In the genomic region with DNA sequence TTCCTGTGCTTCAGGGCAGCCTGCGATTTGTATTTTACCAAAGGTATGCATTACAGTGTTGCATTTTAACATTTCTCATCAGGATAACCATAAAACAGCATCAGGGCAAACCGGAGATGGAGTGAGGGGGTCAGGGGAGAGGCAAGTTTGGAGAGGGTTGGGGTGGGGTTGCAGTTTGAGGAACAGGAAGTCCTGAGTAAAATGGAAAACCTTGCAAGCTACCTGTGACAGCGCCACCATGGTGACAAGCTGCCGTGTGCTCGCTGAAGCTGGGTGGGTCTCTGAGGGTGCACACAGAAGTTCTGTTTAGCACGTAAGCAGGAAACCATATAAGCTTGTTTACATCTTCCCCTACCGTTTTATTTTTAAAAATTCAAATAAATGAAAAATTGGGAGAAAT, we compare ENCODE assay signal across 14 mouse cellular contexts. TPM values are rescaled to one million over a fixed set of nuclear protein-coding genes. Genes with fewer than 3 reads are reported as not detected.
A peak's percentile ranks its signal among the peaks of the same experiment; 100 is the strongest.
DNase-seq lines count a peak whose midpoint lies in the region; ATAC-seq lines count a peak whose summit lies in the region.
"Had no signal": no experiment of that assay in that cellular context is flagged by ENCODE, and none has a peak within 500 bp of the region (broad histone marks: within the 10 kb centered on the region; RNA-seq: fewer than 3 reads in every experiment).

No protein-coding gene starts in this region.

- DNase-seq in lung, postnatal 25 days (ENCODE audit: low spot score): peak; percentile 15
- no peak for DNase-seq in lung, postnatal 10 days
- peak; percentile 70 for DNase-seq in T-cell, adult 2 months (ENCODE audit: low spot score)
- peak; percentile 75 for DNase-seq in thymus, postnatal 14 days
- no peak for DNase-seq in midbrain, embryonic 14.5 days
- DNase-seq in layer of hippocampus, adult 18-20 months (ENCODE audit: low spot score in 2 of 2): no peak
- DNase-seq: kidney, postnatal 14 days had no signal

- no peak overlapping the region for H3K9ac ChIP-seq in forebrain, embryonic 16.5 days (replicated peaks; ENCODE audit: low read depth, low read length)
- no peak overlapping the region for H3K9ac ChIP-seq in midbrain, embryonic 14.5 days (replicated peaks; ENCODE audit: low read length)
- H3K9ac ChIP-seq: hindbrain, embryonic 12.5 days; lung, embryonic 15.5 days had no signal

- no peak overlapping the region for H3K27ac ChIP-seq in forebrain, embryonic 16.5 days (ENCODE audit: low read length)
- no peak overlapping the region for H3K27ac ChIP-seq in midbrain, embryonic 14.5 days (replicated peaks; ENCODE audit: low read depth, low read length)
- H3K27ac ChIP-seq: hindbrain, embryonic 12.5 days; lung, embryonic 15.5 days had no signal

- H3K4me2 ChIP-seq in forebrain, embryonic 16.5 days (ENCODE audit: low read length): no peak overlapping the region
- H3K4me2 ChIP-seq in midbrain, embryonic 14.5 days (ENCODE audit: low read length): no peak overlapping the region
- H3K4me2 ChIP-seq: hindbrain, embryonic 12.5 days; lung, embryonic 15.5 days; midbrain, embryonic 11.5 days had no signal

- WGBS in forebrain, embryonic 16.5 days: 85% methylated on average over 7 of the region's 7 CpGs
- 88% methylated on average over 7 of the region's 7 CpGs for WGBS in midbrain, embryonic 14.5 days

- H3K36me3 ChIP-seq in forebrain, embryonic 16.5 days (ENCODE audit: control insufficient read depth, insufficient read depth): no peaks in the 10 kb centered on the region
- no peaks in the 10 kb centered on the region for H3K36me3 ChIP-seq in midbrain, embryonic 14.5 days (ENCODE audit: control insufficient read depth, insufficient read depth, low read length)
- H3K36me3 ChIP-seq: hindbrain, embryonic 12.5 days; lung, embryonic 15.5 days had no signal

- no peaks in the 10 kb centered on the region for H3K9me3 ChIP-seq in forebrain, embryonic 16.5 days (ENCODE audit: control insufficient read depth, low read length)
- no peaks in the 10 kb centered on the region for H3K9me3 ChIP-seq in midbrain, embryonic 14.5 days (ENCODE audit: control insufficient read depth, low read length)
- H3K9me3 ChIP-seq: hindbrain, embryonic 12.5 days; lung, embryonic 15.5 days had no signal

- ATAC-seq in megakaryocyte-erythroid progenitor cell, adult 5-6 weeks (replicated peaks; ENCODE audit: low FRiP score, low TSS enrichment, poor library complexity, severe bottlenecking): 0 out of 2 replicates have a peak, but pooled peaks have one; percentile 41
- ATAC-seq in forebrain, embryonic 16.5 days: no peak
- no peak for ATAC-seq in midbrain, embryonic 14.5 days (ENCODE audit: low FRiP score, low TSS enrichment)
- ATAC-seq: intestine, embryonic 16.5 days had no signal

- no peak overlapping the region for H3K4me3 ChIP-seq in forebrain, embryonic 16.5 days (replicated peaks; ENCODE audit: low read length)
- no peak overlapping the region for H3K4me3 ChIP-seq in midbrain, embryonic 14.5 days (replicated peaks; ENCODE audit: low read depth, low read length)
- H3K4me3 ChIP-seq: hindbrain, embryonic 12.5 days; lung, embryonic 15.5 days; myocyte had no signal

- no peaks in the 10 kb centered on the region for H3K4me1 ChIP-seq in forebrain, embryonic 16.5 days (replicated peaks; ENCODE audit: control insufficient read depth, insufficient read depth, low read length)
- no peaks in the 10 kb centered on the region for H3K4me1 ChIP-seq in midbrain, embryonic 14.5 days (ENCODE audit: control insufficient read depth, insufficient read depth, low read length)
- H3K4me1 ChIP-seq: hindbrain, embryonic 12.5 days; lung, embryonic 15.5 days had no signal

- H3K27me3 ChIP-seq in forebrain, embryonic 16.5 days (replicated peaks; ENCODE audit: control insufficient read depth, insufficient read depth, low read length): no peaks in the 10 kb centered on the region
- H3K27me3 ChIP-seq in midbrain, embryonic 14.5 days (ENCODE audit: control insufficient read depth, insufficient read depth, low read length): no peaks in the 10 kb centered on the region
- H3K27me3 ChIP-seq: hindbrain, embryonic 12.5 days; lung, embryonic 15.5 days had no signal

RNA-seq across cellular contexts. Expression of a gene that starts 25.5 kb away (rescaled TPM):
- 42.4 and 61.8 TPM in 2 replicates for total RNA-seq in megakaryocyte-erythroid progenitor cell, adult 5-6 weeks (2014; fragmentation: Nextera tagmentation)
- total RNA-seq in megakaryocyte-erythroid progenitor cell, adult 5-6 weeks (2017): 44.0 and 47.5 TPM in 2 replicates
- polyA plus RNA-seq in forebrain, embryonic 16.5 days (2015; fragmentation: Nextera tagmentation; extraction: Ambion mirVana): 9.7 and 11.2 TPM in 2 replicates
- 10.8 and 14.1 TPM in 2 replicates for polyA plus RNA-seq in midbrain, embryonic 14.5 days (2014; fragmentation: Nextera tagmentation; extraction: Ambion mirVana)
- total RNA-seq in layer of hippocampus, adult 18-20 months (2021): 10 to 100 TPM; 57.7 to 59.3 TPM

Comparison
In these comparisons a context has a peak if more than half of its experiments do, and no peak if none do; other contexts are left out.
1. DNase-seq: peak in lung, postnatal 25 days (single experiment), T-cell, adult 2 months (single experiment) and thymus, postnatal 14 days (single experiment); none in lung, postnatal 10 days (single experiment), midbrain, embryonic 14.5 days (single experiment) and layer of hippocampus, adult 18-20 months (0 of 2).